Mouse (Mus musculus): ENCODE data around the gene Trem3.

DNA sequence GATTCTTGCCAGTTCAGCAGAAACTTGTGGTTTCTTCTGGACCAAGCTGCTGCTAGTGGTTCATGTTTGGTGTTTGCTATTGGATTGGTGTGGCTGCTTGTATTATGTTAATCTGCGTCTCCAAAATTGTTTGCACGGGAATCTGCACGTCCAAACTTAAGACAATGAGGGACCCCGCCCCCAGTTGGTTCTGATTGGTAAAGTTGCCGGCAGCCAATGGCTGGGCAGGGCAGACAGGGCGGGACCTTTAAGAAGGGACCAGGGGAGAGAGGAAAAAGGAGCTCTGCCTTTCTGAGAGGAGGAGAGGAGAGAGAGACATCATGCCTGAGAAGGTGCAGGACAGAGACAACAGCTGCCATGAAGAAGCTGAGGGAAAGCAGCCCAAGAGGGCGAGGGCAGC, 28.2 kb downstream of the Trem3 start:
- TF ChIP-seq CTCF (IDR thresholded peaks at IDR 0.05; ENCODE audit: extremely low read depth, insufficient read length, insufficient replicate concordance, low read depth, low read length) = no peak
- TF ChIP-seq POLR2A (IDR thresholded peaks at IDR 0.05; ENCODE audit: low read depth, low read length) = no peak

Data from small intestine, adult 2 months (tissue).